In the genomic region with DNA sequence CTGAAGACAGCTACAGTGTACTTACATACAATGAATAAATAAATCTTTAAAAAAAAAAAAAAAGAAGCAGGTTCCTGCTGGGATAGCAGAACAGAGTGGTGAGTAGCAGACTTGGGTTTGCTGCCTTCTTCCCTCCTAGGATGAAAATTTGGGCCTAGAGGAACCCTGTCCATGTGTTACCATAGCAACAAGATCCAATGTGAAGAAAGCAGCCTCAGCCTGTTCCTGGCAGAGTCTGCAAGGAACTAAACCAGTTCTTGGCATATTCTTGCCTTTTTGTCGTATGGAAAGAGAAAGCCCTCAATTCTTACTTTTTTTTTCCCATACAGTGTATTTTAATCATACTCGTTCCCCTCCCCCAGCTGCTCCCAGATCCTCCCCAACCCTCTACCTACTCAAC, we compare ENCODE assay signal across 26 mouse cellular contexts.
A peak's percentile ranks its signal among the peaks of the same experiment; 100 is the strongest.
DNase-seq lines count a peak whose midpoint lies in the region; ATAC-seq lines count a peak whose summit lies in the region.
"Had no signal": no experiment of that assay in that cellular context is flagged by ENCODE, and none has a peak within 500 bp of the region (broad histone marks: within the 10 kb centered on the region; RNA-seq: fewer than 3 reads in every experiment).

No protein-coding gene starts in this region.

- H3K27me3 ChIP-seq in forebrain, embryonic 14.5 days (replicated peaks; ENCODE audit: control insufficient read depth, insufficient read depth, low read length), result no peaks in the 10 kb centered on the region
- no peaks in the 10 kb centered on the region for H3K27me3 ChIP-seq in forebrain, embryonic 10.5 days (ENCODE audit: poor library complexity, severe bottlenecking)
- H3K27me3 ChIP-seq in hindbrain, embryonic 16.5 days (replicated peaks; ENCODE audit: control insufficient read depth, insufficient read depth, low read length), result no peaks in the 10 kb centered on the region
- H3K27me3 ChIP-seq in hindbrain, embryonic 12.5 days, result no peaks in the 10 kb centered on the region
- no peaks in the 10 kb centered on the region for H3K27me3 ChIP-seq in midbrain, embryonic 16.5 days (ENCODE audit: control insufficient read depth, insufficient read depth, low read depth, low read length)
- H3K27me3 ChIP-seq in midbrain, embryonic 10.5 days (ENCODE audit: low read depth, poor library complexity, severe bottlenecking), result no peaks in the 10 kb centered on the region
- no peaks in the 10 kb centered on the region for H3K27me3 ChIP-seq in forebrain, embryonic 16.5 days (replicated peaks; ENCODE audit: control insufficient read depth, insufficient read depth, low read length)
- H3K27me3 ChIP-seq: limb, embryonic 13.5 days; liver, embryonic 12.5 days; midbrain, embryonic 12.5 days; stomach, embryonic 15.5 days had no signal

- no peak overlapping the region for H3K4me2 ChIP-seq in forebrain, embryonic 14.5 days (ENCODE audit: low read length)
- H3K4me2 ChIP-seq in hindbrain, embryonic 16.5 days (ENCODE audit: low read length), result no peak overlapping the region
- H3K4me2 ChIP-seq in hindbrain, embryonic 12.5 days (replicated peaks), result no peak overlapping the region
- no peak overlapping the region for H3K4me2 ChIP-seq in midbrain, embryonic 16.5 days (ENCODE audit: low read length)
- no peak overlapping the region for H3K4me2 ChIP-seq in forebrain, embryonic 16.5 days (ENCODE audit: low read length)
- H3K4me2 ChIP-seq: heart, embryonic 11.5 days; limb, embryonic 13.5 days; liver, embryonic 12.5 days; midbrain, embryonic 12.5 days; stomach, embryonic 15.5 days had no signal

- H3K27ac ChIP-seq in forebrain, embryonic 14.5 days (ENCODE audit: low read depth, low read length), result no peak overlapping the region
- H3K27ac ChIP-seq in forebrain, embryonic 10.5 days, result no peak overlapping the region
- no peak overlapping the region for H3K27ac ChIP-seq in hindbrain, embryonic 16.5 days (ENCODE audit: low read depth, low read length)
- H3K27ac ChIP-seq in hindbrain, embryonic 12.5 days, result no peak overlapping the region
- no peak overlapping the region for H3K27ac ChIP-seq in midbrain, embryonic 16.5 days (ENCODE audit: low read length)
- no peak overlapping the region for H3K27ac ChIP-seq in midbrain, embryonic 10.5 days (replicated peaks)
- H3K27ac ChIP-seq in forebrain, embryonic 16.5 days (ENCODE audit: low read length), result no peak overlapping the region
- H3K27ac ChIP-seq: limb, embryonic 13.5 days; liver, embryonic 12.5 days; midbrain, embryonic 12.5 days; stomach, embryonic 15.5 days had no signal

- H3K4me3 ChIP-seq in forebrain, embryonic 14.5 days (ENCODE audit: low read depth, low read length), result no peak overlapping the region
- H3K4me3 ChIP-seq in forebrain, embryonic 10.5 days, result no peak overlapping the region
- no peak overlapping the region for H3K4me3 ChIP-seq in hindbrain, embryonic 16.5 days (ENCODE audit: low read length)
- H3K4me3 ChIP-seq in hindbrain, embryonic 12.5 days, result no peak overlapping the region
- no peak overlapping the region for H3K4me3 ChIP-seq in midbrain, embryonic 16.5 days (ENCODE audit: low read depth, low read length)
- H3K4me3 ChIP-seq in midbrain, embryonic 10.5 days, result no peak overlapping the region
- H3K4me3 ChIP-seq in forebrain, embryonic 16.5 days (replicated peaks; ENCODE audit: low read length), result no peak overlapping the region
- H3K4me3 ChIP-seq: limb, embryonic 13.5 days; liver, embryonic 12.5 days; midbrain, embryonic 12.5 days; stomach, embryonic 15.5 days had no signal

- H3K36me3 ChIP-seq in forebrain, embryonic 14.5 days (ENCODE audit: control insufficient read depth, insufficient read depth, low read length), result no peaks in the 10 kb centered on the region
- no peaks in the 10 kb centered on the region for H3K36me3 ChIP-seq in forebrain, embryonic 10.5 days (replicated peaks)
- no peaks in the 10 kb centered on the region for H3K36me3 ChIP-seq in hindbrain, embryonic 16.5 days (ENCODE audit: control insufficient read depth, insufficient read depth, low read length)
- no peaks in the 10 kb centered on the region for H3K36me3 ChIP-seq in hindbrain, embryonic 12.5 days
- no peaks in the 10 kb centered on the region for H3K36me3 ChIP-seq in midbrain, embryonic 16.5 days (ENCODE audit: control insufficient read depth, insufficient read depth, low read length)
- H3K36me3 ChIP-seq in midbrain, embryonic 10.5 days, result no peaks in the 10 kb centered on the region
- no peaks in the 10 kb centered on the region for H3K36me3 ChIP-seq in forebrain, embryonic 16.5 days (ENCODE audit: control insufficient read depth, insufficient read depth)
- H3K36me3 ChIP-seq: limb, embryonic 13.5 days; liver, embryonic 12.5 days; midbrain, embryonic 12.5 days; stomach, embryonic 15.5 days had no signal

- no peak overlapping the region for H3K9ac ChIP-seq in forebrain, embryonic 14.5 days (ENCODE audit: low read length)
- H3K9ac ChIP-seq in hindbrain, embryonic 16.5 days (ENCODE audit: low read depth, low read length), result no peak overlapping the region
- H3K9ac ChIP-seq in hindbrain, embryonic 12.5 days, result no peak overlapping the region
- H3K9ac ChIP-seq in midbrain, embryonic 16.5 days (ENCODE audit: low read depth, low read length), result no peak overlapping the region
- H3K9ac ChIP-seq in forebrain, embryonic 16.5 days (replicated peaks; ENCODE audit: low read depth, low read length), result no peak overlapping the region
- H3K9ac ChIP-seq: limb, embryonic 13.5 days; liver, embryonic 12.5 days; midbrain, embryonic 12.5 days; stomach, embryonic 15.5 days had no signal

- WGBS in forebrain, embryonic 14.5 days, result 61% methylated on average over 2 of the region's 2 CpGs
- WGBS in forebrain, embryonic 10.5 days, result 85% methylated on average over 2 of the region's 2 CpGs
- 58% methylated on average over 2 of the region's 2 CpGs for WGBS in hindbrain, embryonic 16.5 days
- WGBS in hindbrain, embryonic 12.5 days, result 72% methylated on average over 2 of the region's 2 CpGs
- 65% methylated on average over 2 of the region's 2 CpGs for whole genome bisulfite sequencing in midbrain, embryonic 16.5 days
- WGBS in midbrain, embryonic 10.5 days, result 82% methylated on average over 2 of the region's 2 CpGs
- WGBS in forebrain, embryonic 16.5 days, result 43% methylated on average over 2 of the region's 2 CpGs

- no peaks in the 10 kb centered on the region for H3K4me1 ChIP-seq in forebrain, embryonic 14.5 days (ENCODE audit: control insufficient read depth, insufficient read depth, low read length)
- no peaks in the 10 kb centered on the region for H3K4me1 ChIP-seq in forebrain, embryonic 10.5 days
- no peaks in the 10 kb centered on the region; the same call in 1 of the 2 replicates for H3K4me1 ChIP-seq in hindbrain, embryonic 16.5 days (ENCODE audit: control insufficient read depth, insufficient read depth, low read depth, low read length)
- no peaks in the 10 kb centered on the region for H3K4me1 ChIP-seq in hindbrain, embryonic 12.5 days
- no peaks in the 10 kb centered on the region for H3K4me1 ChIP-seq in midbrain, embryonic 16.5 days (ENCODE audit: control insufficient read depth, insufficient read depth, low read length)
- 0 out of 2 replicates have a peak, but pooled peaks cover 2% of the 10 kb centered on the region for H3K4me1 ChIP-seq in midbrain, embryonic 10.5 days
- no peaks in the 10 kb centered on the region for H3K4me1 ChIP-seq in forebrain, embryonic 16.5 days (replicated peaks; ENCODE audit: control insufficient read depth, insufficient read depth, low read length)
- H3K4me1 ChIP-seq: limb, embryonic 13.5 days; liver, embryonic 12.5 days; midbrain, embryonic 12.5 days; stomach, embryonic 15.5 days had no signal

- ATAC-seq in forebrain, embryonic 14.5 days, result no peak
- ATAC-seq in hindbrain, embryonic 16.5 days, result peak; percentile 85
- ATAC-seq in hindbrain, embryonic 12.5 days (ENCODE audit: low FRiP score), result no peak
- ATAC-seq in midbrain, embryonic 16.5 days, result peak; percentile 82
- peak; percentile 80 for ATAC-seq in forebrain, embryonic 16.5 days
- ATAC-seq: intestine, embryonic 16.5 days; liver, embryonic 12.5 days had no signal

- no peaks in the 10 kb centered on the region for H3K9me3 ChIP-seq in forebrain, embryonic 14.5 days (replicated peaks; ENCODE audit: control insufficient read depth, low read length)
- H3K9me3 ChIP-seq in forebrain, embryonic 10.5 days, result no peaks in the 10 kb centered on the region
- H3K9me3 ChIP-seq in hindbrain, embryonic 16.5 days (ENCODE audit: control insufficient read depth, low read length), result no peaks in the 10 kb centered on the region
- no peaks in the 10 kb centered on the region for H3K9me3 ChIP-seq in hindbrain, embryonic 12.5 days (replicated peaks)
- no peaks in the 10 kb centered on the region for H3K9me3 ChIP-seq in midbrain, embryonic 16.5 days (replicated peaks; ENCODE audit: control insufficient read depth, low read length, poor library complexity, severe bottlenecking)
- H3K9me3 ChIP-seq in midbrain, embryonic 10.5 days (replicated peaks), result no peaks in the 10 kb centered on the region
- H3K9me3 ChIP-seq in forebrain, embryonic 16.5 days (ENCODE audit: control insufficient read depth, low read length), result no peaks in the 10 kb centered on the region
- H3K9me3 ChIP-seq: limb, embryonic 13.5 days; liver, embryonic 12.5 days; midbrain, embryonic 12.5 days; stomach, embryonic 15.5 days had no signal

- DNase-seq in forebrain, embryonic 14.5 days (ENCODE audit: low spot score), result peak; percentile 65
- DNase-seq in forebrain, embryonic 10.5 days (ENCODE audit: extremely low spot score, low spot score), result no peak
- DNase-seq in midbrain, embryonic 10.5 days (ENCODE audit: low spot score), result no peak
- no peak for DNase-seq in gastrocnemius, adult 8-10 months (ENCODE audit: low spot score in 2 of 2)
- DNase-seq: adrenal gland, postnatal 14 days; cerebellum, adult 11-12 months; cerebellum, postnatal 14 days; gastrocnemius, postnatal 14 days; heart, adult 11 months; kidney, adult 9 months; kidney, postnatal 14 days; layer of hippocampus, postnatal 36 days; lung, adult 18-20 months; lung, postnatal 10 days; thymus, adult 18-20 months; thymus, postnatal 4 days had no signal

Comparison
In these comparisons a context has a peak if more than half of its experiments do, and no peak if none do; other contexts are left out.
1. ATAC-seq: peak in hindbrain, embryonic 16.5 days (single experiment), midbrain, embryonic 16.5 days (single experiment) and forebrain, embryonic 16.5 days (single experiment); none in forebrain, embryonic 14.5 days (single experiment) and hindbrain, embryonic 12.5 days (single experiment).